Mouse (Mus musculus) embryonic fibroblast, embryonic 13.5 days (primary cell): Measurements from ENCODE around the gene Msx2.

ENCODE experiments used
- CTCF ChIP-seq: IDR thresholded peaks from 2 replicates; pipeline ENCODE4 v1.5.1; 2011; ENCODE audit warnings: mild to moderate bottlenecking, control low read depth, low read length, moderate library complexity, borderline replicate concordance; ENCODE audit not compliant: insufficient read depth
- POLR2A ChIP-seq: IDR thresholded peaks from 2 replicates; pipeline ENCODE4 v1.6.1; 2011; ENCODE audit warnings: low read depth, mild to moderate bottlenecking, control low read depth, low read length, moderate library complexity

- TF ChIP-seq CTCF, result no peak
- no peak for TF ChIP-seq POLR2A
Observed at GRCm38 (mm10) chr13:53417701-53418100, 55.2 kb downstream of the Msx2 start.
